Mouse (Mus musculus) forelimb bud, embryonic 11.5 days (tissue): ENCODE data around the gene Chpf.
A peak's percentile ranks its signal among the peaks of the same experiment; 100 is the strongest.

Experiments used
- DNase-seq: peaks from one replicate; pipeline ENCODE4 v3.0.0-alpha.2; 2012; ENCODE audit warnings: low read depth, low spot score

Gene Chpf

DNA sequence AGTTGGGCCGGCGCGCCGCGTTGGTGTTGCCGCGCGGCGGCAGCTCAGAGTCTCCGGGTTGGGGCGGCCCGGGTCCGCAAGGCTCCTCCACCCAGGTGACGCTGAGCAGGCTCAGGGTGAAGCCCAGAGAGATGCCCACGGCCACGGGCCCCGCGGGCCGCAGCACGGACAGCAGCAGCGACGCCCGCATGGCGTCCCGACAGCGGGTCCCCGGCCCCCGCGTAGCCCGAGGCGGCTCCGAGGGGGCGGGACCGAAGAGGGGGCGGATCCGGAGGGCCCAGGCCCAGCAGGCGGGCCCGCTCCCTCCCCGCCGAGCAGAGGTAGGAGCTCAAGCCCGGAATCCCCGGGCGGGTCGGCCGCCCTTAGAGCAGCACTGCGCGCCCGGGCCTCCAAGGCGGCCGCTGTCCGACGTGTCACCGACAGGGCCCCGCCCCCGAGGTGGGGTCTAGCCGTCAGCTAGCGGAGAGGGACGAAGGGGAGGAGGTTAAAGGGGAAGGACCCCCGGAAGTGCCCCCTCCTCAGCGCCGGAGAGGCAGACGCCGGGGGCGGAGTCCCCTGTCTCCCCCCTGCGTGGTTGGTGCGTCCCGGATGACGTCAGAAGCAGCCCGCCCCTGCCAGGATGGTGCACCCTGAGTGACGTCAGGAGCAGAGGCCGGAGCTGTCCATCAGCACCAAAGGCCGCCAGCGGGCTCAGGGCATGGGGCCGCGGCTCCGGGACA, at the start of gene Chpf, which contains the start of gene Tmem198:
TSS of gene Chpf (minus strand) at position 392 of the 719 bp plus-strand sequence.
TSS of gene Tmem198 (plus strand) at position 617 of the 719 bp plus-strand sequence.
- peak; percentile 97 for DNase-seq

DNA sequence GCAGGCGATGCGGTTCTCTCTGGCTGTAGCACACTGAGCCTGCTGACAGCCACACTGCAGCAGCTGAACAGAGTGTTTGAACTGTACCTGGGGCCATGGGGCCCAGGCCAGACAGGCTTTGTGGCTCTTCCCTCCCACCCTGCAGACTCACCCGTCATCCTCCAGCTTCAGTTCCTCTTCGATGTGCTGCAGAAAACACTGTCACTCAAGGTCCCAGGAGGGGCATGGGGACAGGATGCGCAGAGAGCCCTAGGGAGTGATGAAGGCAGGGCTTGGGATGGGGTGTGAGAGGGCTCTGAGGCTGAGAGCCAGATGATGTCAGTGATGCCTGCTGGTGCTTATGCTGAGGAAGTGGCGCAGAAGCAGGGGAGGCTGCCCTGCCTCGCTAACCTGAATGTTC, 45.6 kb upstream of the Chpf start:
- DNase-seq: no peak

DNA sequence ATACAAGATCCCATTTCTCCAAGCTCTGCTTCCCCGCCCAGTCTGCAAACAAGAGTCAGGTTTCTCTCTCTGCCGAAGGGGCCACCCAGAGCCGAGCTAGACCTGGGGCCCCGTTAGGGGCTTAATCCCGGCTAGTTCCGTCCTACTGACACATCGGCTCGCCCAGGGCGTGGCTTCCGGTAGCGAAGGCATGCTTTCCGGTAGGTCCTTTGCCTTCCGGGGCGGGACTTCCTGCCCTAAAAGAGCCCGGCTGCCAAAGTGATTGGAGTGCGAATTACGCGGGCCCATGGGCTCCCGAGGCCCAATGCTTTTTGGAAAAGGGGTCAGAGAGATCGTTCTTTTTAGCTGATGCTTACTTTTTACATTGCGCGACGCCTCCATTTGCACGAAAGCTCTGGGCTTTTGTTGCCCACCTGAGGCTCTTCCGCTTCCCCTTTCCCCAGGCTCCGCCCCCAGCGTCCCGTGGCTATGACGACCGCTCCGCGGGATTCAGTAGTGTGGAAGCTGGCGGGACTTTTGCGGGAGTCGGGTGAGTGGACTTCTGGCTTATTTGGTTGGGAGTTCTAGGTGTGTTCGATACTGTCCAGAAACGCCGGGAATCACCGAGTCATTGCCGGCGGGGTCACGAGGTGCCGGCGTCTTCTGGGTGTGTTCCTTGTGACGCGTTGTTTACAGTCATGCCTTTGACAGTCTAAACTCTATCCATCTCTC, 42.4 kb upstream of the Chpf start, which contains the start of gene Stk11ip:
TSS of gene Stk11ip (plus strand) at position 209 of the 711 bp plus-strand sequence.
- peak; percentile 94 for DNase-seq

DNA sequence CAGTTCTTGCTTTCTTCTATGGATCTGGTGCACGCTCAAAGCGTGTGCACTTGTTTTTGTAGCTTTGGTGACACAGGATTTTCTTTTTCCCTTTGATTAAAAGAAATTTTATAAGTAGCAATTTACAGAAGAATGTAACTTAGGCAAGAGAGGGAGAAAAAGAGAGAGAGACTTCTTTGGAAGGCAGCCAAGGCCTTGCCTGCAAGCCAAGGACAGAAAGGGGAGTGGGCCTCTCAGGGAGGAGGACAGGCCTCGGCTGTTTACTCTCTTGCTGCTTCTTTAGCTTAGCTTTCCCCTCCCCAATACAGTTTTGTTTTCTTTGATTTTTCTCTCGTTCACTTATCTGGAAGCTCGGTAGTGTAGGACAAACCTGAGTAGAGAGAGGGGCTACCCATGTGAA, 40.5 kb upstream of the Chpf start:
- DNase-seq: no peak

DNA sequence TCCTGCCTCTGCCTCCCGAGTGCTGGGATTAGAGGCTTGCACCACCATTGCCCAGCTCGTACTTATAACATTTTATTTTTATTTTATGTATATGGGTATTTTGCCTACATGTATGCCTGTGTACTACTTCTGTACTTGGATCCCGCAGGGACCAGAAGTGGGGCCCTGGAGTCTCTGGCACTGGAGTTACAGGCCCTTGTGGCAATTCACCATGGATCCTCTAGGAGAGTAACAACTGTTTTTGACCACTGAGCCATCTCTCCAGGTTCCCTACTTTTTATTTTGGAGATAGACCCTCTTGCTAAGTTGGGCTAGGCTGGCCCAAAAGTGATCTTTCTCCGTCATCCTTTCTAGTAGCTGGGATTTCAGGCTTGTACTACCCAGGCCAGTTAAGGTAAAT, 39.3 kb upstream of the Chpf start:
- no peak for DNase-seq

DNA sequence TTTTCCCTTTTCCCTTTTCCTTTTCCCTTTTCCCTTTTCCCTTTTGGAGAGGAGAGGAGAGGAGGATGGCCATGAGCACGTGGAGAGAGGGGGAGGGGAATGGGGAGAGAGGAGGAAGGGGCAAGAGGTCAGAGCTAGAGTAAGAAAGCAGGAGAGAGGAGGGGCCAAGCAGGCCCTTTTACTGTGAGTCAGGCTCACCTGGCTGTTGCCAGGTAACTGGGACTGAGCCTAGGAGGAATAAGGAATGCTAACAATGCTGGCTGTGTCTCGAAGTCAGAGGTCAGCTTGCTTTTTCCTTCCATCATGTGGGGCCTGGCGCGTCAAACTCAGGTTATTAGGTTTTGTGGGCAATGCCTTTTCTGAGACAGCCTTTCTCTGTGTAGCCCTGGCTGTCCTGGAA, 38.9 kb upstream of the Chpf start:
- DNase-seq: peak; percentile 16

DNA sequence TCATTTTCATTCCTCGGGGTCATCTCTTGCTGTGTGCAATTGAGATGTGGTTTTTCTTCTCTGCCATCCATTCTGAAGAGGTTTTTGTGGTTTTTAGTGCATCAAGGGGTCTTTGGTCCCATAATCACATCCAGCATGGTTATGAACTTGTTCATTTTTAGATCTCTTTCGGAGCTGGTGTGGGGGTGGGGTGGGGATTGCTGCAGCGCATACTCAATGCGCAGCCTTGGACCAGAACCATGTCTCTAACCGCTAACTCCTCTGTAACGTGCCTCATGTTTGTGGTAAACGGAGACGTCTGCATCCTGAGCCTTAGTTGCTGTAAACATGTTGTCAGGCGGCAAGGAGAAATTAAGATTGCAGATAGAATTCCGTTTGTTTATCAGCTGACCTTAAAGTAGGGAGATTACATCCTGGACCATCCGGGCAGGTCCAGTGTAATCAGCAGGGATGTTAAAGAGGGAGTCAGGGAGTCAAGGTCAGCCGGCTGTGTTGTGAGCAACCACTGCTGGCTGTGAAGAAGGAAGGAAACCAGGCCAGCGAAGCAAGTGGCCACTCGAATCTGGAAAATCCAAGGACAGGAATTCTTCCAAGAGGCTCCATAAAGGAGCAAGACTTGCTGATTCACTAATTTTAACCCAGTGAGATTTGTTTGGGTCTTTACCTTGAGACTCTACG, 37.7 kb upstream of the Chpf start:
- DNase-seq: no peak

DNA sequence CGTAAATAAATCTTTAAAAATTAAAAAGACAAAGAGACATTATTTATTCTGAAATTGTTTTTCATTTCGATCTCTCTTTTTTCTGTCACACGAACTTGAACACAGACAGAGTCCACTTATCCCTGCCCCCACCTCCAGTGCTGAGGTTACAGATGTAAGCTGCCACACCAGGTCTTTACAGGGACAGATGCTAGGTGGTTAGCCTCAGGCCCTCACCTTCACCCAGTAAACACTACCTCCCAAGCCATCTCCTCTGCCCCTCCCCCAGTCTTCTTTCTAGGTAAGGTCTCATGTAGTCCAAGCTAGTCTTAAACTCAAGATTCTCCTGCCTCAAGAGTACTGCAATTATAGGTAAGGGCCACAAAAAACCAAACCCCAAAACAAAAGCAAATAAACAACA, 33.4 kb upstream of the Chpf start:
- no peak for DNase-seq

DNA sequence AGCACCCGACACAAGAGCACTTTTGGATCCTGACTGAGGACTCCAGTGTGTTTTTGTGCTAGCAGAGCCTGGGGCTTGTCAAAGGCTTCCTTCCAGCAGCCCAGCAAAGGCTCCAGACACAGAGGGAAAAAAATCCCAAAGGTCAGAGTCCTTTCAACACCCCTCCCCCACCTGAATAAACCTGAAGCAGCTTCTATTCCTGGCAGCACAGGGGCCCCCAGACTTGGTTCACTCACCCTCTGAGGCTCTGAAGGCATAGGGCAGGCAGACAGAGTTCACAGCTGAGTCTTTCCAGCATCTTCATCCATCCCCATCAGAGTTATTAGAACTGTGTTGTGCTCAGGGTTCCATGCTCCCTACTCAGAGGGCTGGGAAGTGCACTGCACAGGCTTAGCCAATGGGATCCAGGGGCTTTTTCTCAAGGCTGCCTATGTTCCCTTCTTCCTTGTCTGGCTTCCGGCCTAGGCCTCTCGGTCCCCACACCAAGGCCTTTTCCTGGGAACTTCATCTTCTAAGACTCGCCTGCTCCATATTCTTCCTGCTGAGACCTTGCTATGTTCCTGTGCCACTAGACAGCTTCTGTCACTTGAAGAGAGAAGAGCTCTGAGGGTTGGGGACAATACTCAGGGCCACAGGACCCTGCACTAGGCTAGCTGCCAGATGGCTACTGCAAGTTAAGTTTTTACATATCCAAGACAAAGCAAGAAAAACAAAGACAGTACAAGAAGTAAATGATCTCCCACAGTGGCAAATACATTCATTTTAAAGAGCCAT, 32.5 kb upstream of the Chpf start:
- DNase-seq: peak; percentile 46

DNA sequence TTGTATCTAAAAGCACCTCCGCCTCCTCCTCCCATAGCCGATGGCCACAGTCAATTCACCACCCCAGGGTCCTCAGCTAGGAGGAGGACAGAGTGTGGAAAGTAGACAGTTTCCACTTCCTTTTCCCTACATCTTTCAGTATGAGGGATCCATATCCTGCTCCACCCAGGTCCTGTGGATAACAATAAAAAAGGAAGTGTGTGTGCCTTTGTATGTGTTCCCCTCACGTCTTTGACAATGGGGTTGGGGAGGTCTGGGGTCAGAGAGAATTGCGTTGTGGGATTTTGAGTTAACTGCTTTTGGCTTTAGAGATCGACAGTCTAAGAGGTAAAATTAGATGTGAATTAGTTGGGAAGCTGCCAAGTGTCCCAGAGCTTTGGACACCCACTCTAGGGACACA, 31.0 kb upstream of the Chpf start:
- DNase-seq: no peak

DNA sequence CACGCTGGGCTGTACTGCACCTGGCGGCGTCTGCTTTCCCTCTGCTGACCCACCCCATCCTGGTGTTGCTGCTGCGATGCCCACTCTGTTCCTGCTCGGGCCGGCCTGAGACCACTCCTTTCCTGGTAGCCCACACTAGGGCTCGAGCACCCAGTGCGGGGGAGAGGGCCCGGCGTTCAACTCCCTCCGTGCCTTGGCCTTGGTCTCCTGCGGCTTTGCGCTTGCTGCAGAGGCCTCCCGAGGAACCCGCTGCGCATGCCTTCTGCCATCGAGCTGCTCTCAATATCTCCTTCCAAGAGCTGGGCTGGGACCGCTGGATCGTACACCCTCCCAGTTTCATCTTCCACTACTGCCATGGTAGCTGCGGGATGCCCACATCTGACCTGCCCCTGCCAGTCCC, 30.5 kb upstream of the Chpf start:
- no peak for DNase-seq

DNA sequence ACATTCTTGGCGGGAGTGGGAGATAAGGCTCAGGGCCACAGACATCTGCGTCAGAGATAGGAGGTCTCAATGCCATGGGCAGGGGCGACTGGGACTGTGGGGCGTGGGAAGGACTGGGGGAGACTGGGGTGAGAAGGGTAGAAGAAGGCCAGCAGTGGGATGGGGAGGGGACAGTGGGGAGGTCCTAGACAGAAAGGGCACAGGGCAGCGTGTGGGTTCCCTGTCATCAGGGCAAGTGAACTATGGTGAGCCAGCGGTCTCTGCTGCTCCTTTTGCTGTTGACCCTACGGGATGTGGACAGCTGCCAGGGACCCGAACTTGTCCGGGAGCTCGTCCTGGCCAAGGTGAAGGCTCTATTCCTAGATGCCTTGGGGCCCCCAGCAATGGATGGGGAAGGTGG, 27.9 kb upstream of the Chpf start, which contains the start of gene Inha:
TSS of gene Inha (plus strand) at position 72 of the 400 bp plus-strand sequence.
- DNase-seq: no peak

DNA sequence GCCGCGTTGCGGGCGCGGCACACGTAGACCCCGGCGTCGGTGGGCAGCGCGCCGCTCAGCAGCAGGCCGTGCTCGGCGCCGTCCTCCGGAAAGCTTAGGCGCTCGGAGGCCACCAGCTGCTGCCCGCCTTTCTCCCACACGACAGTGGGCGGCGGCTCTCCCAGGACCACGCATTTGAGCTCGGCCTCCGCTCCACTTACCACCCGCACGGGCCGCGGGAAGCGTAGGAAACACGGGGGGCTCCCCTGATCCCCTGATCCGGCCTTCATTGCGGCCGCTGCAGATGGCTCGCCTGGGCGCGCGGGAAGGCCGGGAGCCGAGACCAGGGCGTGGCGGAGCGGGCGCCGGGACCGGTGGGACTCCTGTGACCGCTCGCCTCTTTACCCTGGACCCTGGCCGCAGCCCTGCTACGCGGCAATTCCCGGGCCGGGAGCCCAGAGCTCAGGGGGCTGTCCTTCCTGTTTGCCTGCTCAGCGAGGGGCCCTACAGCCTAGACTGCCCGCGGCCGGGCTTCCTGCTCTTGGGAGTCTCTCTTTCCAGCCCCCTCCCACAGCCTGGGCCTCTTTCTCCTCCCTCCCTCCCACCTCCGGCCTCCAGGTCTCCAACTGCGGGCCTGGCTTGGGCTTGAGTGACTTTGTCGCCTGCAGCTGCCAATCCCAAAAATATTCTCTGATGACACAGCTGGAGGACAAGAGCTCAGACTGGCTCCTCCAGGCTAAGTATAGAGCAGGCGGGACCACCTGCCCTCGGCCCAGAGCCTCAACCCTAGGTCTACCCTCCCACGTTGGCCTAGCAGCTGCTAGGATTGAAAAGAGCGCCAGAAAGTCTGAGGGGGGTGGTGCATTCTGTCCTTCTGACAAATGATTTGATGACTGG, 27.1 kb upstream of the Chpf start, which contains the start of gene Obsl1:
TSS of gene Obsl1 (minus strand) at position 497 of the 876 bp plus-strand sequence.
- DNase-seq: peak; percentile 86

DNA sequence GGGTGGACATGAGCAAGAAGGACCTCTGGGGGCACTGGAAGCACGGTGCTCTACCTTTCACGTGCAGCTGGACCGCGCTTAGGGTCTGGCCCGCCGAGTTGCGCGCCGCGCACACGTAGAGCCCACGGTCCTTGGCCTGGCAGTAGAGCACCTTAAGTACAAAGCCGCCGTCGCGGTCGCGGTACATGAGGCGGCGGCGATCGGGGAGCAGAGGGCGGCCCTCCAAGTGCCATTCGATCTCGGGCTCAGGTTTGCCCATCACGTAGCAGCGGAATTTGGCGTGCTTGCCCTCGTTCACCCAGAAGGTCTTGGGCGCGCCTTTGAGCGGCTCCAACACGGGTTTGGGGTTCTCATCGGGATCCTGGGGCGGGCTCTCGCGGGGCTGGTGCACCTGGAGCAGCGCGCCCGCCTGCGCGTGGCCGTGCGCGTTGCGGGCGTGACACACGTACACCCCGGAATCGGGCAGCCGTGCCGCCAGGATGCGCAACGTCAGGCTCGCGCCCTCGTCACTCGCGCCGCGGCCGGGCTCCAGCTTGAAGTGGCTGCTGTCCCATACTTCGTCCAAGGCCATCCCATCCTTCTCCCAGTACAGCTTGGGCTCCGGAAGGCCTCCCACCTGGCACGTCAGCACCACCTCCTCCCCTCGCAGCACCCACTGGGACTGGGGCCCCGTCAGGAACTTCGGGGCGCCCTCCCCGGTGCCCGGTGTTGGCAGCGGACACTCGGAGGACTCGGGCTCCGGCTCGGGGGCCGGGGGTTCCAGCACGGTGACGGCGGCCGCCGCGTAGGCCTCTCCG, 26.2 kb upstream of the Chpf start:
- peak; percentile 51 for DNase-seq

DNA sequence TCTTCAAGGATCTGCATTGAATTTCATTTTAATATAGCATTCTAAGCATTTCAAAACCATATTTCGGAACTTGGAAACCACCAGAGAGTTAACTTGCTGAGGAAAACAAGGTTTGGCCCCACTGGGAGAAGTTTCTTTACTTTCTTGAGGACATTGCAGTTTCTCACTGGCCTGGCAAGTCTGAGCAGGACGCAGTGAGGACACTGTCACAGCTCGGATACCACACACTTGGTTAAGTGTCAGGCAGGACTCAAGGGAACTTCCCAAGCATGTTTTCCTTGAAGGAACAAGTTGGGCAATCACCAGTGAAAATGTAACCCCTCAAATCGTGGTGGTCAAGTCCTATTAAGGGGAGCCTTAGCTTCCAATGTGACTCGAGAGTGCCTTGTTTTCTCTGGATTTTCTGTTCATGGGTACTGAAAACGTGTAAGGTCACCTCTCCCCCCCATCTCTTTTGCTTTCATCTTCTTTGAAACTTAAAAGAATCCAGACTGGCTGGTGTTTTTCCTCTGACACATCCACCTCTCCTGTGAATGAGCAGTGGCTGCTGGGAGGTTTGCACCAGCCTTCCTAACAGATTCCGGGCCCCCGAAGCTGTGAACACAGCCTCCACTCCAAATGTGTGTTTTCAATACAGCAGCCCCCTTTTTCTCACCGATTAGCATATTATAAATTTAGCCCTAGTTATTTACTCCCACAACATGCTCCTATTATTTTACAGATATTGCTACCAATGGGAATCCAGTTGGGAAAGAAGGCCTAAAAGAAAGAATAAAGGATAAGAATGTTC, 25.3 kb upstream of the Chpf start:
- DNase-seq: no peak

DNA sequence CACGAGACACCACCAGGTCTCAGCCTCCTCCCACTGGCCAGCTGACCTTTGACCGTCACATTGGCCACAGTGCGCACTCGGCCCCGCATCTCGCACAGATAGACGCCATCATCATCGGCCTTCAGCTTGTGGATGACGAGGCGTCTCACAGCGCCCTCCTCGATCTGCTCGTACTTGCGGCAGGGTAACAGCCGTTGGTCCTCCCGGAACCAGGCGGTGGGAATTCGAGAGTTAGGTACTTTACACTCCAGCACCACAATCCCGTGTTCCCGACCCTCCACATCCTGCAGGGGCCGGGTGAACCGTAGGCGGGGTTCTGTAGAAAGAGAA, 24.5 kb upstream of the Chpf start:
- no peak for DNase-seq

DNA sequence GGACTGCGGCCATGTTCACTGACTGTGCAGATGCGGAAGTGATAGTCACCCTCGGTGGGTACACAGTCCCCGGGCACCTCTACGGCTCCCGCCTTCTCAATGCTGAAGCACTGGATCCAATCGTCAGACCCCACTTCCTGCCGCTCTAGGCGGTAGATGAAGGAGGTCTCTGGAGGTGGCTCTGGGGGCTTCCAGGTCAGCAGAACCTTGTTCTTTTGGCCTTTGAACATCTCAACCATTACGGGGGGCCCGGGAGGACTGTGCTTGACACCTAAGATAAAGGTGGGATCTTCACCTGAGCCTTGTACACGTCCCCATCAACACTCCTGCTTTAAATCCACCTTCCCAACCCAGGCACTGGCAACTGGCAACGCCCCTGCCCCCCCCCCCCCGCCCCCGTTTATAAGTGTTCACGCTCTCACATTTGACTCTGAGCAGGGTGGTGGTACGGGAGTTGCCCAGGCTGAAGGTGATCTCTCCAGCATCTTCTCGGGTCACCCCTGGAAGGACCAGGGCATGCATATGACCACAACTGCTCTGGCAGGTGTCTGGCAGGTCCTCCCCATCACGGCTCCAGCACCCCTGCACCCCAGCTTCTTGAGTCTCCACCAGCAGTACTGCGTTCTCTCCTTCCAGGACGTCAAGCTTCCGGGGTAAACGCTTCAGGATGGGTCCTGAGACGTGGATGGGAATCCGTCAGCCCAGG, 24.0 kb upstream of the Chpf start:
- DNase-seq: no peak

DNA sequence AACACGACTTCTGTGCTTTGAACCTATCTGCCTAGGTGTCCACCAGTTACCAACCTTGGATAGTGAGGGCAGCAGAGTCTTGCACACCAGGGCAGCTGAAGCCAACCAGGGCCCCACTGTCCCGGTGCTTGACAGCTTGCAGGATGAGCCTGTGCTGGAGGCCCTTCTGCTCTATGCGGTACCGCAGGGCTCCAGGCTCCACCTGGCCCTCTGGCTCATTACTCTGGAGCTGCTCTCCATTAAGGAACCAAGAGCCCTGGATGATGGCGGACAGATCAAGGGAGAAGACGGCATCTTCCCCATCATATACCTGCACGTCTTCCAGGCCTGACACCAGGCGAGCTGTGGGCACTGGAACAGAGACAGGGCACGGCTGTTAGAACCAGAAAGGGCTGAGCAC, 22.8 kb upstream of the Chpf start:
- no peak for DNase-seq
